Mouse (Mus musculus) lung, postnatal 0 days (tissue): Measurements from ENCODE around the gene Crybg3. TPM values are rescaled to one million over a fixed set of nuclear protein-coding genes. Genes with fewer than 3 reads are reported as not detected.

Source experiments
- ATAC-seq: fragments of 200-750 bp; cut with Nextera tagmentation; 2 replicates; pipeline ENCODE4 v1.8.0; 2017; ENCODE audit warnings: moderate library complexity
- DNase-seq: peaks from one replicate; pipeline ENCODE4 v3.0.0-alpha.2; 2016; ENCODE audit warnings: low spot score
- H3K27ac ChIP-seq: fragments of 300-500 bp; sonication (generic); 2 replicates; pipeline ENCODE4 v1.5.1; 2014; ENCODE audit warnings: antibody characterized with exemption, mild to moderate bottlenecking, low read length, mixed read lengths
- H3K27me3 ChIP-seq: fragments of 300-500 bp; sonication (generic); replicated peaks from 2 replicates; pipeline ENCODE4 v1.6.1; 2014; ENCODE audit warnings: low read length, mixed read lengths; ENCODE audit not compliant: insufficient read depth
- H3K36me3 ChIP-seq: fragments of 300-500 bp; sonication (generic); 2 replicates; pipeline ENCODE4 v1.6.1; 2014; ENCODE audit warnings: low read length, mixed read lengths; ENCODE audit not compliant: insufficient read depth
- H3K4me1 ChIP-seq: fragments of 300-500 bp; sonication (generic); 2 replicates; pipeline ENCODE4 v1.6.1; 2014; ENCODE audit warnings: antibody characterized with exemption, low read depth, low read length, mixed read lengths; ENCODE audit not compliant: insufficient read depth
- H3K4me2 ChIP-seq: fragments of 300-500 bp; sonication (generic); replicated peaks from 2 replicates; pipeline ENCODE4 v1.6.1; 2014; ENCODE audit warnings: low read depth, mild to moderate bottlenecking, low read length, moderate library complexity, mixed read lengths
- H3K4me3 ChIP-seq: fragments of 300-500 bp; sonication (generic); 2 replicates; pipeline ENCODE4 v1.5.1; 2014; ENCODE audit warnings: low read depth, low read length
- H3K9ac ChIP-seq: fragments of 300-500 bp; sonication (generic); replicated peaks from 2 replicates; pipeline ENCODE4 v1.6.1; 2014; ENCODE audit warnings: low read depth, mild to moderate bottlenecking
- H3K9me3 ChIP-seq: fragments of 300-500 bp; sonication (generic); 2 replicates; pipeline ENCODE4 v1.6.1; 2016; ENCODE audit warnings: low read length, mixed read lengths
- CTCF ChIP-seq: IDR thresholded peaks from 2 replicates; pipeline ENCODE4 v1.5.1; 2016; ENCODE audit warnings: antibody characterized with exemption, mild to moderate bottlenecking
- EP300 ChIP-seq: IDR thresholded peaks from 2 replicates; pipeline ENCODE4 v1.6.1; 2016; ENCODE audit warnings: antibody characterized with exemption, mild to moderate bottlenecking, control low read depth
- WGBS: fragments of 180-500 bp; shearing (Covaris S2); extraction: QIAGEN DNeasy Blood & Tissue Kit; methylation state at CpG from one replicate; pipeline ENCODE4 v1.1.7; 2014; 5-methylcytosine and 5-hydroxymethylcytosine counted together
- polyA plus RNA-seq: library from polyadenylated mRNA; unstranded; fragments of >200 nt; fragmentation: Nextera tagmentation; extraction: Ambion mirVana; gene quantifications from 2 replicates; pipeline ENCODE4 v1.2.1, GENCODE M21; 2015

The Crybg3 gene
- polyA plus RNA-seq, 1 experiment from 2014 or later: 6.0 TPM

- TF ChIP-seq EP300 (no peak), CTCF (no peak)
- H3K4me1 ChIP-seq: no peaks in the 10 kb centered on the region
- H3K27ac ChIP-seq: no peak overlapping the region
- whole genome bisulfite sequencing: 89% methylated on average over 11 of the region's 11 CpGs
- ATAC-seq (no peak), DNase-seq (no peak)
- no peaks in the 10 kb centered on the region for H3K36me3 ChIP-seq
- H3K9ac ChIP-seq: no peak overlapping the region
- H3K4me2 ChIP-seq: no peak overlapping the region
- no peaks in the 10 kb centered on the region for H3K27me3 ChIP-seq
- no peak overlapping the region for H3K4me3 ChIP-seq
- H3K9me3 ChIP-seq: no peaks in the 10 kb centered on the region
Observed at GRCm38 (mm10) chr16:59534349-59534748, 66.4 kb downstream of the Crybg3 start.

GRCm38 (mm10) chr16:59532561-59532960 is 68.2 kb downstream of the Crybg3 start:
- TF ChIP-seq EP300: no peak
- no peak for TF ChIP-seq CTCF
- no peak overlapping the region for H3K27ac ChIP-seq
- no peak overlapping the region for H3K4me3 ChIP-seq
- H3K4me2 ChIP-seq: no peak overlapping the region
- H3K9me3 ChIP-seq: no peaks in the 10 kb centered on the region
- no peaks in the 10 kb centered on the region for H3K27me3 ChIP-seq
- DNase-seq (no peak), ATAC-seq (no peak)
- 28% methylated on average over 3 of the region's 3 CpGs for WGBS
- no peaks in the 10 kb centered on the region for H3K36me3 ChIP-seq
- H3K9ac ChIP-seq: no peak overlapping the region
- H3K4me1 ChIP-seq: no peaks in the 10 kb centered on the region

- Histone ChIP-seq H3K4me3 (no peak overlapping the region), H3K4me1 (no peaks in the 10 kb centered on the region), H3K9ac (no peak overlapping the region), H3K27me3 (no peaks in the 10 kb centered on the region), H3K36me3 (no peaks in the 10 kb centered on the region), H3K4me2 (no peak overlapping the region), H3K9me3 (no peaks in the 10 kb centered on the region), H3K27ac (no peak overlapping the region)
- WGBS: 51% methylated on average over 5 of the region's 5 CpGs
- DNase-seq (no peak), ATAC-seq (no peak)
- TF ChIP-seq CTCF: no peak
- TF ChIP-seq EP300: no peak
Observed at GRCm38 (mm10) chr16:59531243-59531642, 69.5 kb downstream of the Crybg3 start.

- Histone ChIP-seq H3K27ac (no peak overlapping the region), H3K4me3 (no peak overlapping the region), H3K9ac (no peak overlapping the region), H3K4me1 (no peaks in the 10 kb centered on the region), H3K27me3 (no peaks in the 10 kb centered on the region), H3K9me3 (no peaks in the 10 kb centered on the region), H3K4me2 (no peak overlapping the region), H3K36me3 (no peaks in the 10 kb centered on the region)
- ATAC-seq (no peak), DNase-seq (no peak)
- 81% methylated on average over 13 of the region's 13 CpGs for WGBS
- TF ChIP-seq EP300: no peak
- no peak for TF ChIP-seq CTCF
Observed at GRCm38 (mm10) chr16:59529570-59529969, 71.2 kb downstream of the Crybg3 start.

GRCm38 (mm10) chr16:59526939-59527338 is 73.8 kb downstream of the Crybg3 start:
- Histone ChIP-seq H3K4me2 (no peak overlapping the region), H3K4me1 (no peaks in the 10 kb centered on the region), H3K36me3 (no peaks in the 10 kb centered on the region), H3K27ac (no peak overlapping the region), H3K27me3 (no peaks in the 10 kb centered on the region), H3K9ac (no peak overlapping the region), H3K4me3 (no peak overlapping the region), H3K9me3 (no peaks in the 10 kb centered on the region)
- ATAC-seq (no peak), DNase-seq (no peak)
- no peak for TF ChIP-seq CTCF
- no peak for TF ChIP-seq EP300
- WGBS: 89% methylated on average over 6 of the region's 6 CpGs

GRCm38 (mm10) chr16:59521752-59522423 is 78.9 kb downstream of the Crybg3 start:
- Histone ChIP-seq H3K36me3 (peaks cover 4% of the 10 kb centered on the region; the same call in 1 of the 2 replicates), H3K4me2 (no peak overlapping the region), H3K27ac (no peak overlapping the region), H3K9me3 (no peaks in the 10 kb centered on the region), H3K9ac (no peak overlapping the region), H3K4me3 (no peak overlapping the region), H3K4me1 (no peaks in the 10 kb centered on the region), H3K27me3 (no peaks in the 10 kb centered on the region)
- no peak for TF ChIP-seq EP300
- TF ChIP-seq CTCF: no peak
- DNase-seq (no peak), ATAC-seq (no peak)
- 74% methylated on average over 16 of the region's 16 CpGs for WGBS
